Mouse (Mus musculus) spleen, adult 18-20 months (tissue): ENCODE measurements around the gene Glis3.

ENCODE experiments used
- DNase-seq, 2 experiments: peaks; one replicate each; pipeline ENCODE4 v3.0.0; 2022; ENCODE audit warnings: mixed read lengths in 2 of 2

The Glis3 gene

GRCm38 (mm10) chr19:28225651-28226050, 454.2 kb downstream of the Glis3 start:
- no peak for DNase-seq

- DNase-seq, result no peak
These were observed 468.2 kb downstream of the Glis3 start for GRCm38 (mm10) chr19:28211630-28212029.
